Mouse (Mus musculus) urinary bladder, postnatal 14 days (tissue): ENCODE results near the gene Gm49395.

Source experiments
- DNase-seq: peaks from one replicate; pipeline ENCODE4 v3.0.0; 2021; ENCODE audit warnings: low spot score

The Gm49395 gene

GRCm38 (mm10) chr13:115099381-115099780 lies 2.3 kb downstream of the Gm49395 start:
- no peak for DNase-seq

- DNase-seq = no peak
Observed at GRCm38 (mm10) chr13:115098227-115098626, 3.5 kb downstream of the Gm49395 start.

GRCm38 (mm10) chr13:115096965-115097364 lies 4.8 kb downstream of the Gm49395 start:
- DNase-seq = no peak

- no peak for DNase-seq
Observed at GRCm38 (mm10) chr13:115096216-115096615, 5.5 kb downstream of the Gm49395 start.

GRCm38 (mm10) chr13:115095392-115095791 lies 6.3 kb downstream of the Gm49395 start:
- no peak for DNase-seq

- no peak for DNase-seq
Observed at GRCm38 (mm10) chr13:115091511-115091910, 10.2 kb downstream of the Gm49395 start.

- DNase-seq = no peak
Observed at GRCm38 (mm10) chr13:115090977-115091445, 10.7 kb downstream of the Gm49395 start.

GRCm38 (mm10) chr13:115090069-115090976 lies 11.4 kb downstream of the Gm49395 start, which contains the start of gene Pelo:
Pelo (minus strand) TSS chr13:115090186.
- DNase-seq = peak; percentile 96

- DNase-seq = peak; percentile 28
Observed at GRCm38 (mm10) chr13:115089395-115090025, 12.2 kb downstream of the Gm49395 start.

GRCm38 (mm10) chr13:115089020-115089394 lies 12.7 kb downstream of the Gm49395 start:
- no peak for DNase-seq

- no peak for DNase-seq
Observed at GRCm38 (mm10) chr13:115085974-115086373, 15.7 kb downstream of the Gm49395 start.

GRCm38 (mm10) chr13:115082339-115082738 lies 19.4 kb downstream of the Gm49395 start:
- DNase-seq = no peak

- DNase-seq = no peak
Observed at GRCm38 (mm10) chr13:115079996-115080585, 21.6 kb downstream of the Gm49395 start.

- DNase-seq = no peak
Observed at GRCm38 (mm10) chr13:115078997-115079685, 22.6 kb downstream of the Gm49395 start.

GRCm38 (mm10) chr13:115077346-115078134 lies 24.2 kb downstream of the Gm49395 start:
- no peak for DNase-seq

GRCm38 (mm10) chr13:115072386-115072785 lies 29.3 kb downstream of the Gm49395 start:
- DNase-seq = no peak

- DNase-seq = no peak
Observed at GRCm38 (mm10) chr13:115071431-115071830, 30.3 kb downstream of the Gm49395 start.

GRCm38 (mm10) chr13:115067968-115068330 lies 33.8 kb downstream of the Gm49395 start:
- DNase-seq = no peak

- no peak for DNase-seq
Observed at GRCm38 (mm10) chr13:115067324-115067967, 34.3 kb downstream of the Gm49395 start.

GRCm38 (mm10) chr13:115057555-115057954 lies 44.2 kb downstream of the Gm49395 start:
- no peak for DNase-seq

- no peak for DNase-seq
Observed at GRCm38 (mm10) chr13:115054783-115055182, 46.9 kb downstream of the Gm49395 start.
